Mouse (Mus musculus): ENCODE results near the gene Tkfc. TPM values are rescaled to one million over a fixed set of nuclear protein-coding genes. Genes with fewer than 3 reads are reported as not detected.
"Not testable (repeated sequence)": the region's sequence is repeated elsewhere in the genome, so short reads cannot be mapped to it uniquely, and the experiment has no call there.

The Tkfc gene
- total RNA-seq, 2 experiments from 2014 or later: 20.0 to 23.1 TPM

GRCm38 (mm10) chr19:10590301-10590700 is 15.2 kb downstream of the Tkfc start:
- intact Hi-C loops (cut with DNase I): no loop called here
- DNase-seq (ENCODE audit: low spot score in 2 of 2): no peak

GRCm38 (mm10) chr19:10589127-10589857 is 16.2 kb downstream of the Tkfc start:
- intact Hi-C loops (cut with DNase I): no loop called here
- no peak for DNase-seq (ENCODE audit: low spot score in 2 of 2)

GRCm38 (mm10) chr19:10587231-10587630 is 18.2 kb downstream of the Tkfc start:
- intact Hi-C loops (cut with DNase I): no loop called here
- DNase-seq (ENCODE audit: low spot score in 2 of 2): no peak

- intact Hi-C loops (cut with DNase I): no loop called here
- no peak for DNase-seq (ENCODE audit: low spot score in 2 of 2)
These were observed 20.3 kb downstream of the Tkfc start for GRCm38 (mm10) chr19:10585112-10585511.

- intact Hi-C loops (cut with DNase I): no loop called here
- no peak for DNase-seq (ENCODE audit: low spot score in 2 of 2)
These were observed 21.8 kb downstream of the Tkfc start for GRCm38 (mm10) chr19:10583550-10584146.

- DNase-seq (ENCODE audit: low spot score in 2 of 2): no peak
These were observed 23.5 kb downstream of the Tkfc start for GRCm38 (mm10) chr19:10581984-10582383.

GRCm38 (mm10) chr19:10580761-10581160 is 24.7 kb downstream of the Tkfc start:
- DNase-seq (ENCODE audit: low spot score in 2 of 2): no peak
- intact Hi-C loops (cut with DNase I): no loop called here

More at GRCm38 (mm10) chr19:10581984-10582383, 23.5 kb downstream of the Tkfc start:
- intact Hi-C loops (cut with DNase I): no loop called here

GRCm38 (mm10) chr19:10580102-10580501 is 25.4 kb downstream of the Tkfc start:
- no peak for DNase-seq (ENCODE audit: low spot score in 2 of 2)
- intact Hi-C loops (cut with DNase I): no loop called here

GRCm38 (mm10) chr19:10576690-10577561 is 28.5 kb downstream of the Tkfc start, which contains the start of the genes Cyb561a3 and Tmem138:
Cyb561a3 (plus strand) TSS chr19:10577172.
Tmem138 (minus strand) TSS chr19:10577362.
- intact Hi-C loops (cut with DNase I): loop anchor here (1.0 kb wide), 2 partner anchors 22 to 28 kb away; partner anchors contain the start of genes Ddb1 and Tkfc
- peak; percentile 94 to 95 for DNase-seq (ENCODE audit: low spot score in 2 of 2)

- DNase-seq (ENCODE audit: low spot score in 2 of 2): no peak
- intact Hi-C loops (cut with DNase I): no loop called here
These were observed 35.8 kb downstream of the Tkfc start for GRCm38 (mm10) chr19:10569627-10570026.

- no peak for DNase-seq (ENCODE audit: low spot score in 2 of 2)
- intact Hi-C loops (cut with DNase I): no loop called here
These were observed 40.2 kb downstream of the Tkfc start for GRCm38 (mm10) chr19:10565217-10565616.

- DNase-seq (ENCODE audit: low spot score in 2 of 2): no peak
- intact Hi-C loops (cut with DNase I): no loop called here
These were observed 41.2 kb downstream of the Tkfc start for GRCm38 (mm10) chr19:10564278-10564677.

- no peak for DNase-seq (ENCODE audit: low spot score in 2 of 2)
- intact Hi-C loops (cut with DNase I): no loop called here
These were observed 43.1 kb downstream of the Tkfc start for GRCm38 (mm10) chr19:10562351-10562750.

GRCm38 (mm10) chr19:10561558-10562314 is 43.7 kb downstream of the Tkfc start:
- intact Hi-C loops (cut with DNase I): no loop called here
- DNase-seq (ENCODE audit: low spot score in 2 of 2): no peak

GRCm38 (mm10) chr19:10560108-10560507 is 45.3 kb downstream of the Tkfc start:
- no peak for DNase-seq (ENCODE audit: low spot score in 2 of 2)
- intact Hi-C loops (cut with DNase I): no loop called here

- DNase-seq (ENCODE audit: low spot score in 2 of 2); intact Hi-C loops (cut with DNase I): not testable (repeated sequence)
These were observed 47.5 kb downstream of the Tkfc start for GRCm38 (mm10) chr19:10557837-10558375.

- intact Hi-C loops (cut with DNase I): no loop called here
- no peak for DNase-seq (ENCODE audit: low spot score in 2 of 2)
These were observed 48.0 kb downstream of the Tkfc start for GRCm38 (mm10) chr19:10557430-10557829.

GRCm38 (mm10) chr19:10557001-10557400 is 48.5 kb downstream of the Tkfc start:
- DNase-seq (ENCODE audit: low spot score in 2 of 2): no peak
- intact Hi-C loops (cut with DNase I): no loop called here
